Mouse (Mus musculus) stomach, postnatal 0 days (tissue): Measurements from ENCODE around the gene Meis3. TPM values are rescaled to one million over a fixed set of nuclear protein-coding genes. Genes with fewer than 3 reads are reported as not detected.

Source experiments
- ATAC-seq: fragments of 200-750 bp; cut with Nextera tagmentation; 2 replicates; pipeline ENCODE4 v1.8.0; 2017; ENCODE audit not compliant: low FRiP score, low TSS enrichment
- DNase-seq: peaks from one replicate; pipeline ENCODE4 v3.0.0-alpha.2; 2016; ENCODE audit warnings: low spot score
- H3K27ac ChIP-seq: fragments of 300-500 bp; sonication (generic); replicated peaks from 2 replicates; pipeline ENCODE4 v1.5.1; 2014; ENCODE audit warnings: mild to moderate bottlenecking, control low read depth
- H3K27me3 ChIP-seq: fragments of 300-500 bp; sonication (generic); 2 replicates; pipeline ENCODE4 v1.6.1; 2014; ENCODE audit warnings: low read length; ENCODE audit not compliant: control insufficient read depth, insufficient read depth
- H3K36me3 ChIP-seq: fragments of 300-500 bp; sonication (generic); 2 replicates; pipeline ENCODE4 v1.6.1; 2014; ENCODE audit warnings: low read length, mixed read lengths; ENCODE audit not compliant: control insufficient read depth, insufficient read depth
- H3K4me1 ChIP-seq: fragments of 300-500 bp; sonication (generic); replicated peaks from 2 replicates; pipeline ENCODE4 v1.6.1; 2014; ENCODE audit warnings: antibody characterized with exemption; ENCODE audit not compliant: control insufficient read depth, insufficient read depth
- H3K4me2 ChIP-seq: fragments of 300-500 bp; sonication (generic); replicated peaks from 2 replicates; pipeline ENCODE4 v1.6.1; 2014; ENCODE audit warnings: low read depth, mild to moderate bottlenecking, control low read depth, moderate library complexity
- H3K4me3 ChIP-seq: fragments of 300-500 bp; sonication (generic); 2 replicates; pipeline ENCODE4 v1.5.1; 2014; ENCODE audit warnings: low read depth, low read length, control low read depth
- H3K9ac ChIP-seq: fragments of 300-500 bp; sonication (generic); 2 replicates; pipeline ENCODE4 v1.6.1; 2014; ENCODE audit warnings: mild to moderate bottlenecking, low read length, control low read depth, mixed read lengths
- H3K9me3 ChIP-seq: fragments of 300-500 bp; sonication (generic); 2 replicates; pipeline ENCODE4 v1.6.1; 2016; ENCODE audit warnings: low read length; ENCODE audit not compliant: control insufficient read depth
- CTCF ChIP-seq: IDR thresholded peaks from 2 replicates; pipeline ENCODE4 v1.5.1; 2016; ENCODE audit warnings: antibody characterized with exemption, low read depth, mild to moderate bottlenecking, moderate library complexity
- EP300 ChIP-seq: optimal IDR thresholded peaks from 2 replicates; pipeline ENCODE3; 2016; ENCODE audit warnings: antibody characterized with exemption
- WGBS: fragments of 180-500 bp; shearing (Covaris S2); extraction: QIAGEN DNeasy Blood & Tissue Kit; methylation state at CpG from one replicate; pipeline ENCODE4 v1.1.7; 2014; 5-methylcytosine and 5-hydroxymethylcytosine counted together
- polyA plus RNA-seq: library from polyadenylated mRNA; unstranded; fragments of >200 nt; fragmentation: Nextera tagmentation; extraction: Ambion mirVana; gene quantifications from 2 replicates; pipeline ENCODE4 v1.2.1, GENCODE M21; 2015

Gene Meis3
- 10.9 and 11.8 TPM in 2 replicates for polyA plus RNA-seq

GRCm38 (mm10) chr7:16174597-16175541 lies at the start of gene Meis3:
Gene Meis3 (plus strand): TSS chr7:16175090.
- under 1% methylated on average over 38 of the region's 42 CpGs for WGBS
- H3K36me3 ChIP-seq: no peaks in the 10 kb centered on the region
- ATAC-seq (peak; percentile 86), DNase-seq (peak; percentile 58)
- peak within 1 kb of the TSS; percentile 63; the same call in 1 of the 2 replicates for H3K27ac ChIP-seq
- H3K4me2 ChIP-seq: peak within 1 kb of the TSS; percentile 86
- TF ChIP-seq EP300: no peak
- TF ChIP-seq CTCF: peak; percentile 70
- H3K9me3 ChIP-seq: no peaks in the 10 kb centered on the region
- no peaks in the 10 kb centered on the region for H3K27me3 ChIP-seq
- H3K4me3 ChIP-seq: peak within 1 kb of the TSS; percentile 71
- peak within 1 kb of the TSS; percentile 73 for H3K9ac ChIP-seq
- H3K4me1 ChIP-seq: no peaks in the 10 kb centered on the region

GRCm38 (mm10) chr7:16125829-16126228 lies 49.1 kb upstream of the Meis3 start:
- 74% methylated on average over 9 of the region's 9 CpGs for WGBS
- H3K9me3 ChIP-seq: no peaks in the 10 kb centered on the region
- no peaks in the 10 kb centered on the region for H3K27me3 ChIP-seq
- H3K4me3 ChIP-seq: no peak overlapping the region
- H3K9ac ChIP-seq: no peak overlapping the region
- H3K4me1 ChIP-seq: no peaks in the 10 kb centered on the region
- H3K4me2 ChIP-seq: no peak overlapping the region
- TF ChIP-seq EP300 (no peak), CTCF (peak; percentile 18; the same call in 1 of the 2 replicates)
- ATAC-seq (no peak), DNase-seq (no peak)
- peaks cover 6% of the 10 kb centered on the region for H3K36me3 ChIP-seq
- H3K27ac ChIP-seq: no peak overlapping the region

- H3K9ac ChIP-seq: no peak overlapping the region
- no peaks in the 10 kb centered on the region for H3K27me3 ChIP-seq
- ATAC-seq: no peak
- H3K4me2 ChIP-seq: no peak overlapping the region
- no peak for TF ChIP-seq CTCF
- no peak overlapping the region for H3K4me3 ChIP-seq
- no peak overlapping the region for H3K27ac ChIP-seq
- H3K36me3 ChIP-seq: peaks cover 4% of the 10 kb centered on the region
- DNase-seq: no peak
- no peaks in the 10 kb centered on the region for H3K9me3 ChIP-seq
- 76% methylated on average over 6 of the region's 6 CpGs for WGBS
- no peaks in the 10 kb centered on the region for H3K4me1 ChIP-seq
Observed at GRCm38 (mm10) chr7:16128344-16128743, 46.5 kb upstream of the Meis3 start.

GRCm38 (mm10) chr7:16128899-16129298 lies 46.0 kb upstream of the Meis3 start:
- no peak for DNase-seq
- no peaks in the 10 kb centered on the region for H3K9me3 ChIP-seq
- peak overlapping the region; percentile 71; the same call in 1 of the 2 replicates for H3K4me2 ChIP-seq
- WGBS: 61% methylated on average over 5 of the region's 5 CpGs
- no peak overlapping the region for H3K4me3 ChIP-seq
- H3K36me3 ChIP-seq: peaks cover 4% of the 10 kb centered on the region
- ATAC-seq: no peak
- H3K27ac ChIP-seq: peak overlapping the region; percentile 67; the same call in 1 of the 2 replicates
- H3K9ac ChIP-seq: 0 out of 2 replicates have a peak overlapping the region, but pooled peaks have one; percentile 8
- H3K27me3 ChIP-seq: no peaks in the 10 kb centered on the region
- no peak for TF ChIP-seq EP300
- no peak for TF ChIP-seq CTCF
- H3K4me1 ChIP-seq: no peaks in the 10 kb centered on the region

- Histone ChIP-seq H3K4me3 (peak within 1 kb of the TSS; percentile 47), H3K9ac (peak within 1 kb of the TSS; percentile 63), H3K27me3 (no peaks in the 10 kb centered on the region), H3K36me3 (peaks cover 4% of the 10 kb centered on the region), H3K9me3 (no peaks in the 10 kb centered on the region), H3K27ac (peak within 1 kb of the TSS; percentile 67), H3K4me1 (no peaks in the 10 kb centered on the region), H3K4me2 (peak within 1 kb of the TSS; percentile 71)
- DNase-seq (peak; percentile 81), ATAC-seq (peak; percentile 87)
- no peak for TF ChIP-seq EP300
- TF ChIP-seq CTCF: no peak
- WGBS: 5% methylated on average over 12 of the region's 12 CpGs
Observed at GRCm38 (mm10) chr7:16129421-16129845, 45.5 kb upstream of the Meis3 start, which contains the start of gene Slc8a2. Gene Slc8a2 (plus strand): TSS chr7:16129826.
